Mouse (Mus musculus) lung, embryonic 16.5 days (tissue): ENCODE results near the gene Eif2s2. TPM values are rescaled to one million over a fixed set of nuclear protein-coding genes. Genes with fewer than 3 reads are reported as not detected.

Source experiments
- polyA plus RNA-seq: library from polyadenylated mRNA; unstranded; fragments of >200 nt; fragmentation: Nextera tagmentation; extraction: Ambion mirVana; gene quantifications from 2 replicates; pipeline ENCODE4 v1.2.1, GENCODE M21; 2015

Eif2s2 gene
- polyA plus RNA-seq, 1 experiment from 2014 or later: 82.1 TPM

Other genes with a start within 250 kb of the Eif2s2 start
- 19.3 and 22.6 TPM in 2 replicates for gene Chmp4b, start 241.2 kb downstream of the Eif2s2 start, polyA plus RNA-seq
- not detected in 2 replicates for gene Gm14214, start 122.9 kb downstream of the Eif2s2 start, polyA plus RNA-seq
- gene Raly, start 101.8 kb downstream of the Eif2s2 start, polyA plus RNA-seq: 38.7 and 43.4 TPM in 2 replicates
- gene a, start 101.5 kb downstream of the Eif2s2 start, polyA plus RNA-seq: not detected in 2 replicates
- 0.21 and 0.35 TPM in 2 replicates for gene Gm14226, start 125.3 kb upstream of the Eif2s2 start, polyA plus RNA-seq
- gene Ahcy, start 181.6 kb upstream of the Eif2s2 start, polyA plus RNA-seq: 50.9 and 51.0 TPM in 2 replicates
- gene Itch, start 240.6 kb upstream of the Eif2s2 start, polyA plus RNA-seq: 54.4 and 55.6 TPM in 2 replicates